Mouse (Mus musculus): ENCODE results near the gene Ccnd3. TPM values are rescaled to one million over a fixed set of nuclear protein-coding genes. Genes with fewer than 3 reads are reported as not detected.

Gene Ccnd3
- polyA plus RNA-seq, 1 experiment from 2014 or later: 214 TPM

DNA sequence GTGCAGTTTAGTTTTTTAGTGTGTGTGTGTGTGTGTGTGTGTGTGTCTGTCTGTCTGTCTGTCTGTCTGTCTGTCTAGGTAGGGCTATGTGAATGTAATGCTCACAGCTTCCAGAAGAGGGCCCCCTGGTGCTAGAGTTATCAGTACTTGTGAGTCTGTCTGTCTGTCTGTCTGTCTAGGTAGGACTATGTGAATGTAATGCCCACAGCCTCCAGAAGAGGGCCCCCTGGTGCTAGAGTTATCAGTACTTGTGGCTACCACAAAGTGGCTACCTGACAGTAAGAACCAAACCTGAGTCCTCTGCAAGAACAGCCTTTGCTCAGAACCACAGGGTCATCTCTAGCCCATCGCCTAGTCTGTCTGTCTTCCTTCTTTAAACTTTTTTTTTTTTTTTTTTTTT lies 141.8 kb downstream of the Ccnd3 start:
- TF ChIP-seq CTCF (IDR thresholded peaks at IDR 0.05) (peak; percentile 90), EP300 (IDR thresholded peaks at IDR 0.05) (no peak)
- no peaks in the 10 kb centered on the region for H3K36me3 ChIP-seq (ENCODE audit: insufficient read depth, low read length)
- DNase-seq (ENCODE audit: low spot score) (peak; percentile 80), ATAC-seq (peak; percentile 26)
- H3K9ac ChIP-seq (replicated peaks; ENCODE audit: low read depth): no peak overlapping the region
- 77% methylated on average over 1 of the region's 1 CpGs for WGBS
- no peaks in the 10 kb centered on the region for H3K27me3 ChIP-seq (replicated peaks; ENCODE audit: insufficient read depth, low read length)
- H3K4me2 ChIP-seq (replicated peaks; ENCODE audit: low read depth, low read length): no peak overlapping the region
- H3K4me1 ChIP-seq (ENCODE audit: insufficient read depth, low read depth, low read length): no peaks in the 10 kb centered on the region
- H3K4me3 ChIP-seq (ENCODE audit: low read depth, low read length): no peak overlapping the region
- no peaks in the 10 kb centered on the region for H3K9me3 ChIP-seq (ENCODE audit: low read length)
- no peak overlapping the region for H3K27ac ChIP-seq (ENCODE audit: low read length)

DNA sequence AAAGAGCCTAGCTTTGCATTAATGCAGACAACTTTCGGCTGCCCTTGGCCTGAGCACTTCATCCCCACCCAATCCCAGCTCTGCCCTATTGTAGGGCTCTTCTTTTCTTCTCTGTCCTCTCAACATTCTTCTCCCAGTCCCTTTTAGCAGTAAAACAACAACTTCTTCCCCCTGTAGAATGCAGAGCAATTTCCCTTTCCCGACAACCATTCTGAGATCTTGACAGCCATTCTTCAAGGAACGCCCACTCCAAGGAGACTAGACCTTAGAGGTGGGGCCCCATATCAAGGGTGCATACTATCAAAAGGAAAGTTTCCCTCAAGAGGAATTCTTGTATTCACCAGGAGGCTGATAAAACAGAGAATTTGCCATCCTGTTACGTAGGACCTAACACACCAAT lies 144.1 kb downstream of the Ccnd3 start:
- WGBS: 50% methylated on average over 4 of the region's 4 CpGs
- Histone ChIP-seq H3K27ac (ENCODE audit: low read length) (no peak overlapping the region), H3K9ac (replicated peaks; ENCODE audit: low read depth) (no peak overlapping the region), H3K4me2 (replicated peaks; ENCODE audit: low read depth, low read length) (no peak overlapping the region), H3K4me3 (ENCODE audit: low read depth, low read length) (no peak overlapping the region), H3K9me3 (ENCODE audit: low read length) (no peaks in the 10 kb centered on the region), H3K27me3 (replicated peaks; ENCODE audit: insufficient read depth, low read length) (no peaks in the 10 kb centered on the region), H3K4me1 (ENCODE audit: insufficient read depth, low read depth, low read length) (no peaks in the 10 kb centered on the region), H3K36me3 (ENCODE audit: insufficient read depth, low read length) (no peaks in the 10 kb centered on the region)
- no peak for DNase-seq (ENCODE audit: low spot score)
- TF ChIP-seq EP300 (IDR thresholded peaks at IDR 0.05) (no peak), CTCF (IDR thresholded peaks at IDR 0.05) (no peak)
- no peak for ATAC-seq

Other genes starting within 250 kb of the Ccnd3 start
- 43.2 and 47.5 TPM in 2 replicates for gene Mrps10, start 136.2 kb upstream of the Ccnd3 start, polyA plus RNA-seq (2015; fragmentation: Nextera tagmentation; extraction: Ambion mirVana)
- 0.23 and 0.43 TPM in 2 replicates for gene Guca1b, start 119.7 kb upstream of the Ccnd3 start, polyA plus RNA-seq (2015; fragmentation: Nextera tagmentation; extraction: Ambion mirVana)
- gene Guca1a, start 104.5 kb upstream of the Ccnd3 start, polyA plus RNA-seq (2015; fragmentation: Nextera tagmentation; extraction: Ambion mirVana): 1.9 and 2.0 TPM in 2 replicates
- 2.8 and 3.3 TPM in 2 replicates for gene AI661453, start 68.4 kb upstream of the Ccnd3 start, polyA plus RNA-seq (2015; fragmentation: Nextera tagmentation; extraction: Ambion mirVana)
- 0.15 and 0.44 TPM in 2 replicates for gene 1700001C19Rik, start 67.7 kb upstream of the Ccnd3 start, polyA plus RNA-seq (2015; fragmentation: Nextera tagmentation; extraction: Ambion mirVana)
- 16.0 and 22.4 TPM in 2 replicates for gene Taf8, start 2.8 kb upstream of the Ccnd3 start, polyA plus RNA-seq (2015; fragmentation: Nextera tagmentation; extraction: Ambion mirVana)
- gene Bysl, start 106.4 kb downstream of the Ccnd3 start, polyA plus RNA-seq (2015; fragmentation: Nextera tagmentation; extraction: Ambion mirVana): 9.9 and 10.4 TPM in 2 replicates
- 31.6 and 32.8 TPM in 2 replicates for gene Med20, start 106.5 kb downstream of the Ccnd3 start, polyA plus RNA-seq (2015; fragmentation: Nextera tagmentation; extraction: Ambion mirVana)
- 0.64 and 1.4 TPM in 2 replicates for gene Gm20517, start 106.5 kb downstream of the Ccnd3 start, polyA plus RNA-seq (2015; fragmentation: Nextera tagmentation; extraction: Ambion mirVana)
- gene Usp49, start 125.6 kb downstream of the Ccnd3 start, polyA plus RNA-seq (2015; fragmentation: Nextera tagmentation; extraction: Ambion mirVana): 3.3 and 4.1 TPM in 2 replicates
- 303 and 324 TPM in 2 replicates for gene Tomm6, start 183.3 kb downstream of the Ccnd3 start, polyA plus RNA-seq (2015; fragmentation: Nextera tagmentation; extraction: Ambion mirVana)
- 4.1 TPM in 2 replicates for gene Frs3, start 184.0 kb downstream of the Ccnd3 start, polyA plus RNA-seq (2015; fragmentation: Nextera tagmentation; extraction: Ambion mirVana)
- gene Gm21981, start 189.4 kb downstream of the Ccnd3 start, polyA plus RNA-seq (2015; fragmentation: Nextera tagmentation; extraction: Ambion mirVana): 0.18 and 0.42 TPM in 2 replicates
- gene Prickle4, start 189.7 kb downstream of the Ccnd3 start, polyA plus RNA-seq (2015; fragmentation: Nextera tagmentation; extraction: Ambion mirVana): 0.94 and 1.9 TPM in 2 replicates
- 22.6 and 25.4 TPM in 2 replicates for gene Pgc, start 221.8 kb downstream of the Ccnd3 start, polyA plus RNA-seq (2015; fragmentation: Nextera tagmentation; extraction: Ambion mirVana)
- 17.8 and 21.3 TPM in 2 replicates for gene Tfeb, start 232.0 kb downstream of the Ccnd3 start, polyA plus RNA-seq (2015; fragmentation: Nextera tagmentation; extraction: Ambion mirVana)